Mouse (Mus musculus): Measurements from ENCODE around the gene Olfr62. TPM values are rescaled to one million over a fixed set of nuclear protein-coding genes. Genes with fewer than 3 reads are reported as not detected.

Olfr62 gene
- polyA plus RNA-seq (2012; rRNA removed), result not detected in 2 replicates

GRCm38 (mm10) chr4:118658652-118659051 lies at the start of gene Olfr62:
Olfr62 (plus strand) TSS chr4:118658952.
- no peak for DNase-seq
- no peaks in the 10 kb centered on the region for H3K27me3 ChIP-seq (ENCODE audit: control insufficient read depth, insufficient read depth, low read length)
- no peaks in the 10 kb centered on the region for H3K4me1 ChIP-seq (ENCODE audit: control insufficient read depth, insufficient read depth, low read length)
- TF ChIP-seq CTCF (IDR thresholded peaks at IDR 0.05; ENCODE audit: borderline replicate concordance, insufficient read depth, low read depth, low read length) (no peak), POLR2A (IDR thresholded peaks at IDR 0.05; ENCODE audit: borderline replicate concordance, insufficient read depth, low read length) (no peak)
- no peak within 1 kb of the TSS for H3K27ac ChIP-seq (ENCODE audit: insufficient read depth, low read length)
- H3K4me3 ChIP-seq (replicated peaks; ENCODE audit: insufficient read depth, low read depth, low read length), result no peak within 1 kb of the TSS

GRCm38 (mm10) chr4:118609836-118610235 lies 48.9 kb upstream of the Olfr62 start:
- Histone ChIP-seq H3K27me3 (ENCODE audit: control insufficient read depth, insufficient read depth, low read length) (no peaks in the 10 kb centered on the region), H3K4me1 (ENCODE audit: control insufficient read depth, insufficient read depth, low read length) (no peaks in the 10 kb centered on the region), H3K4me3 (replicated peaks; ENCODE audit: insufficient read depth, low read depth, low read length) (no peak overlapping the region), H3K27ac (ENCODE audit: insufficient read depth, low read length) (no peak overlapping the region)
- TF ChIP-seq CTCF (IDR thresholded peaks at IDR 0.05; ENCODE audit: borderline replicate concordance, insufficient read depth, low read depth, low read length), result no peak
- no peak for DNase-seq
- WGBS, result 62% methylated on average over 3 of the region's 3 CpGs

DNA sequence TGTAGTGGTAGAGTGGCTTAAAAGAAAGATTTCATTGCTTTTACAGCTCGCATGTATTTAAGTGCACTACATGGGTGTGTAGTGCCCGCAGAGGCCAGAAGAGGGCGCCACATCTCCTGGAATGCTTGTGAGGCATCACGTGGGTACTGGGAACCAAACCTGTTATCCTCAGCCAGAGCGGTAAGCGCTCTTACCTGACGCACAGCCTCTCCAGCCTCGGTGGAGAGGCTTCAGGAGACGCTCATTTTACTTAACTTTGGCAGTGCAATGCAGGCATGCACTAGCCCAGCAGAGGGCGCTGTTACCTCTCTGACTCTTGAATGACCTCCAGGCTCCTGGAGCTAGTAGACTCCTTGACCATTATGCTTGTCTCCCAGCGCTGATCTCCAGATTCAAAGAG lies 46.1 kb upstream of the Olfr62 start:
- no peak overlapping the region for H3K27ac ChIP-seq (ENCODE audit: insufficient read depth, low read length)
- H3K27me3 ChIP-seq (ENCODE audit: control insufficient read depth, insufficient read depth, low read length), result no peaks in the 10 kb centered on the region
- 26% methylated on average over 11 of the region's 11 CpGs for WGBS
- peak in 1 of 2 experiments; percentile 17 for DNase-seq
- no peak for TF ChIP-seq POLR2A (IDR thresholded peaks at IDR 0.05; ENCODE audit: borderline replicate concordance, insufficient read depth, low read length)
- TF ChIP-seq CTCF (IDR thresholded peaks at IDR 0.05; ENCODE audit: borderline replicate concordance, insufficient read depth, low read depth, low read length), result peak; percentile 3; the same call in 1 of the 2 replicates
- H3K4me3 ChIP-seq (replicated peaks; ENCODE audit: insufficient read depth, low read depth, low read length), result no peak overlapping the region
- no peaks in the 10 kb centered on the region for H3K4me1 ChIP-seq (ENCODE audit: control insufficient read depth, insufficient read depth, low read length)

DNA sequence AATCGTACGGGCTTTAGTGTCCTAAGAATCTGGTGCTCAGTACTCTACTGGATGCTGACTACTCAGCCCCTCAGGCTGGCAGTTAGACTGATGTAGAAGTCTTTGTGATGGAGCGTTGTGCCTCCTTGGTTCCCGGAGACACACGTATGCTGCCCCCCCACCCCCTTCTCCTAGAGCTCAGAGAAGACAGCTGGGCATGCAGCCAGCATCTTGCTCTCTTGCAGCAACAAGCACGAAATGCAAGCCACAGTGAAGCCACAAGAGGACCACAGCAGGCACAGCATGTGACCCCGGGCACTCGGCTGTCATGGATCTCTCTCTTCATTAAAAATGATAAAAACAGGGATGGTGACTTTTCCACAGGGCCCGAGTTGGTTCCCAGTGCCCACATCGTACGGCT lies 43.3 kb upstream of the Olfr62 start:
- Histone ChIP-seq H3K4me1 (ENCODE audit: control insufficient read depth, insufficient read depth, low read length) (no peaks in the 10 kb centered on the region), H3K4me3 (replicated peaks; ENCODE audit: insufficient read depth, low read depth, low read length) (no peak overlapping the region), H3K27me3 (ENCODE audit: control insufficient read depth, insufficient read depth, low read length) (no peaks in the 10 kb centered on the region), H3K27ac (ENCODE audit: insufficient read depth, low read length) (no peak overlapping the region)
- TF ChIP-seq POLR2A (IDR thresholded peaks at IDR 0.05; ENCODE audit: borderline replicate concordance, insufficient read depth, low read length) (no peak), CTCF (IDR thresholded peaks at IDR 0.05; ENCODE audit: borderline replicate concordance, insufficient read depth, low read depth, low read length) (no peak)
- WGBS, result 25% methylated on average over 11 of the region's 11 CpGs
- no peak for DNase-seq

- H3K4me3 ChIP-seq (replicated peaks; ENCODE audit: insufficient read depth, low read depth, low read length), result peak within 1 kb of the TSS; percentile 77
- no peaks in the 10 kb centered on the region for H3K27me3 ChIP-seq (ENCODE audit: control insufficient read depth, insufficient read depth, low read length)
- DNase-seq, result peak; percentile 92 to 94
- WGBS, result under 1% methylated on average over 41 of the region's 41 CpGs
- H3K4me1 ChIP-seq (ENCODE audit: control insufficient read depth, insufficient read depth, low read length), result 0 out of 2 replicates have a peak, but pooled peaks cover 3% of the 10 kb centered on the region
- no peak for TF ChIP-seq CTCF (IDR thresholded peaks at IDR 0.05; ENCODE audit: borderline replicate concordance, insufficient read depth, low read depth, low read length)
- TF ChIP-seq POLR2A (IDR thresholded peaks at IDR 0.05; ENCODE audit: borderline replicate concordance, insufficient read depth, low read length), result peak; percentile 62; the same call in 1 of the 2 replicates
- H3K27ac ChIP-seq (ENCODE audit: insufficient read depth, low read length), result no peak within 1 kb of the TSS
Measured at GRCm38 (mm10) chr4:118620279-118620966, 38.3 kb upstream of the Olfr62 start, which contains the start of the genes Cfap57 and Ebna1bp2. Cfap57 (minus strand) TSS chr4:118620777. Ebna1bp2 (plus strand) TSS chr4:118620799.

DNA sequence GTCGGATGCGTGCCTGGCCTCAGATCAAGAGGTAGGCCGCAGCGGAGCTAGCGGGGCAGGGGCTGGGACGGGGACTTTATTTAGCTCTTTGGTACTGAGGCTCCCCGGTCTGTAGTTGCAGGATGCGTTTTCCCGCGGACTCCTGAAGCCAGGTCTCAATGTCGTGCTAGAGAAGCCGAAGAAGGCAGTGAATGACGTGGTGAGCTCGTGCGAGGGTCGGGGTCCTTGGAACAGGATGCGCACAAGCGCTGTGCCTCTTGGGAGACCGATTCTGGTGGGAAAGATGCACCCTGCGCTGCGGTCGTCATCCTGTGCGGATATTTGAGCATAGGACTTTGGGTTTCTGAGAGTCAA lies 37.8 kb upstream of the Olfr62 start:
- TF ChIP-seq CTCF (IDR thresholded peaks at IDR 0.05; ENCODE audit: borderline replicate concordance, insufficient read depth, low read depth, low read length) (no peak), POLR2A (IDR thresholded peaks at IDR 0.05; ENCODE audit: borderline replicate concordance, insufficient read depth, low read length) (no peak)
- H3K27ac ChIP-seq (ENCODE audit: insufficient read depth, low read length), result no peak overlapping the region
- H3K4me1 ChIP-seq (ENCODE audit: control insufficient read depth, insufficient read depth, low read length), result 0 out of 2 replicates have a peak, but pooled peaks cover 3% of the 10 kb centered on the region
- under 1% methylated on average over 23 of the region's 23 CpGs for WGBS
- H3K4me3 ChIP-seq (replicated peaks; ENCODE audit: insufficient read depth, low read depth, low read length), result peak overlapping the region; percentile 77
- no peak for DNase-seq
- H3K27me3 ChIP-seq (ENCODE audit: control insufficient read depth, insufficient read depth, low read length), result no peaks in the 10 kb centered on the region

DNA sequence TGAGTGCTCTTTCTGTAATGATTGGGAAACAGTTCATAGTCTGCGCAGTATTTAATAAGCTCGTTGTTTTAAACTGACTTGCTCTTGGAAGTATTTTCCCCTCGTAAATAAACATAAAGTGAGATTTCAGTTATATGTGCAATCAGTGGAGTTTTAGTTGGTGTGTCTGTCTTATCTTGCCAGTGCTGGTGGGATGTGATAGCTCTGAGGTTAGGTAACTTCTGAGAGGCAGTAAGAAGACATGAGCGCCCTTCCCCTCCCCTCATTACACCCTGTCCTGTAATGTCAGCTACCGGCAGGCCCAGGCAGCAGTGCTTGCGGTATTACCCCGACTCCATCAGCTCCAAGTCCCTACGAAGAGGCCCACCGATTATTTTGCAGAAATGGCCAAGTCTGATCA lies 37.0 kb upstream of the Olfr62 start:
- no peak overlapping the region for H3K4me3 ChIP-seq (replicated peaks; ENCODE audit: insufficient read depth, low read depth, low read length)
- WGBS, result 84% methylated on average over 9 of the region's 9 CpGs
- no peak for DNase-seq
- TF ChIP-seq CTCF (IDR thresholded peaks at IDR 0.05; ENCODE audit: borderline replicate concordance, insufficient read depth, low read depth, low read length) (no peak), POLR2A (IDR thresholded peaks at IDR 0.05; ENCODE audit: borderline replicate concordance, insufficient read depth, low read length) (no peak)
- 0 out of 2 replicates have a peak, but pooled peaks cover 3% of the 10 kb centered on the region for H3K4me1 ChIP-seq (ENCODE audit: control insufficient read depth, insufficient read depth, low read length)
- no peaks in the 10 kb centered on the region for H3K27me3 ChIP-seq (ENCODE audit: control insufficient read depth, insufficient read depth, low read length)
- no peak overlapping the region for H3K27ac ChIP-seq (ENCODE audit: insufficient read depth, low read length)

DNA sequence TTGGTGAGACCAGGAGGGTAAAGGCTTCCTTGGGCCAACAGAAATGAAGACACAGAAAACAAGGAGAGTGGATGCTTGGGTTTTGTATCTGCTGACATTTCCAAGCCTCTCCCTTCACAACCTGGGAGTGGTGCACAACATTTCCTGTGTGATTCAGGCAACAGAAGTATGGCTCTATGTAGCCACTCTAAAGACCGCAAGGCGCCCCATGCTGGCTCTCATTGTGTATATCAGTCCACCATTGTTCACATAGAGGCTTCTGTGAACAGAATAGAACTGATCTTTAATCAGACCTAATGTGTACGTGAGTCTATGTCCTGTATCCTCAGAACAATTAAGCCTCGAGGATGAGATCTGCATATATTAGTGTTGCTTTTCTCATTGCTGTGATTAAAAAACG lies 28.5 kb upstream of the Olfr62 start:
- Histone ChIP-seq H3K27me3 (ENCODE audit: control insufficient read depth, insufficient read depth, low read length) (no peaks in the 10 kb centered on the region), H3K27ac (ENCODE audit: insufficient read depth, low read length) (no peak overlapping the region), H3K4me3 (replicated peaks; ENCODE audit: insufficient read depth, low read depth, low read length) (no peak overlapping the region), H3K4me1 (ENCODE audit: control insufficient read depth, insufficient read depth, low read length) (no peaks in the 10 kb centered on the region)
- 73% methylated on average over 5 of the region's 5 CpGs for whole genome bisulfite sequencing
- TF ChIP-seq CTCF (IDR thresholded peaks at IDR 0.05; ENCODE audit: borderline replicate concordance, insufficient read depth, low read depth, low read length) (no peak), POLR2A (IDR thresholded peaks at IDR 0.05; ENCODE audit: borderline replicate concordance, insufficient read depth, low read length) (no peak)
- DNase-seq, result no peak
